Mouse (Mus musculus) hindbrain, embryonic 12.5 days (tissue): Measurements from ENCODE around the gene Gm45808. TPM values are rescaled to one million over a fixed set of nuclear protein-coding genes. Genes with fewer than 3 reads are reported as not detected.
"Not testable (repeated sequence)": the region's sequence is repeated elsewhere in the genome, so short reads cannot be mapped to it uniquely, and the experiment has no call there.

Experiments
- ATAC-seq: fragments of 200-750 bp; cut with Nextera tagmentation; 2 replicates; pipeline ENCODE4 v1.8.0; 2017; ENCODE audit warnings: moderate TSS enrichment; ENCODE audit not compliant: low FRiP score
- H3K27ac ChIP-seq: fragments of 300-500 bp; sonication (generic); 2 replicates; pipeline ENCODE4 v1.5.1; 2016; ENCODE audit warnings: mild to moderate bottlenecking
- H3K27me3 ChIP-seq: fragments of 300-500 bp; sonication (generic); 2 replicates; pipeline ENCODE4 v1.6.1; 2016; ENCODE audit warnings: mild to moderate bottlenecking
- H3K36me3 ChIP-seq: fragments of 300-500 bp; sonication (generic); 2 replicates; pipeline ENCODE4 v1.6.1; 2016; ENCODE audit warnings: mild to moderate bottlenecking
- H3K4me1 ChIP-seq: fragments of 300-500 bp; sonication (generic); 2 replicates; pipeline ENCODE4 v1.6.1; 2016
- H3K4me2 ChIP-seq: fragments of 300-500 bp; sonication (generic); replicated peaks from 2 replicates; pipeline ENCODE4 v1.6.1; 2016; ENCODE audit warnings: mild to moderate bottlenecking
- H3K4me3 ChIP-seq: fragments of 300-500 bp; sonication (generic); 2 replicates; pipeline ENCODE4 v1.5.1; 2016; ENCODE audit warnings: mild to moderate bottlenecking
- H3K9ac ChIP-seq: fragments of 300-500 bp; sonication (generic); 2 replicates; pipeline ENCODE4 v1.6.1; 2016; ENCODE audit warnings: mild to moderate bottlenecking, moderate library complexity
- H3K9me3 ChIP-seq: fragments of 300-500 bp; sonication (generic); replicated peaks from 2 replicates; pipeline ENCODE4 v1.6.1; 2016; ENCODE audit warnings: mild to moderate bottlenecking
- WGBS: fragments of 180-500 bp; shearing (Covaris S2); methylation state at CpG from one replicate; pipeline ENCODE4 v1.1.7; 2016; 5-methylcytosine and 5-hydroxymethylcytosine counted together
- polyA plus RNA-seq: library from polyadenylated mRNA; unstranded; fragments of >200 nt; fragmentation: Nextera tagmentation; extraction: Ambion mirVana; gene quantifications from 2 replicates; pipeline ENCODE4 v1.2.1, GENCODE M21; 2016

The Gm45808 gene
- polyA plus RNA-seq, 1 experiment from 2014 or later, result not detected

- no peak overlapping the region for H3K4me2 ChIP-seq
- H3K27me3 ChIP-seq, result no peaks in the 10 kb centered on the region
- H3K4me3 ChIP-seq, result 0 out of 2 replicates have a peak overlapping the region, but pooled peaks have one; percentile 73
- H3K9me3 ChIP-seq, result no peaks in the 10 kb centered on the region
- H3K9ac ChIP-seq, result peak overlapping the region; percentile 8; the same call in 1 of the 2 replicates
- 95% methylated on average over 12 of the region's 12 CpGs for WGBS
- H3K4me1 ChIP-seq, result peaks cover 37% of the 10 kb centered on the region
- H3K27ac ChIP-seq, result no peak overlapping the region
- peaks cover 41% of the 10 kb centered on the region for H3K36me3 ChIP-seq
- no peak for ATAC-seq
These were observed 21.5 kb downstream of the Gm45808 start for GRCm38 (mm10) chr7:45465112-45465511.

GRCm38 (mm10) chr7:45463987-45464778 is 22.4 kb downstream of the Gm45808 start:
- ATAC-seq, result no peak
- Histone ChIP-seq H3K4me3 (no peak overlapping the region), H3K4me1 (peaks cover 38% of the 10 kb centered on the region), H3K27me3 (no peaks in the 10 kb centered on the region), H3K27ac (no peak overlapping the region), H3K4me2 (no peak overlapping the region), H3K36me3 (peaks cover 41% of the 10 kb centered on the region), H3K9ac (no peak overlapping the region), H3K9me3 (no peaks in the 10 kb centered on the region)
- 93% methylated on average over 7 of the region's 7 CpGs for WGBS

GRCm38 (mm10) chr7:45462868-45463267 is 23.7 kb downstream of the Gm45808 start:
- WGBS, result 83% methylated on average over 4 of the region's 4 CpGs
- not testable (repeated sequence) for ATAC-seq, H3K27me3 ChIP-seq, H3K27ac ChIP-seq, H3K4me3 ChIP-seq, H3K9ac ChIP-seq, H3K4me2 ChIP-seq, H3K9me3 ChIP-seq
- H3K36me3 ChIP-seq, result peaks cover 49% of the 10 kb centered on the region
- H3K4me1 ChIP-seq, result peaks cover 43% of the 10 kb centered on the region

GRCm38 (mm10) chr7:45462325-45462724 is 24.3 kb downstream of the Gm45808 start:
- peaks cover 55% of the 10 kb centered on the region for H3K36me3 ChIP-seq
- WGBS, result 93% methylated on average over 4 of the region's 4 CpGs
- H3K4me3 ChIP-seq, result no peak overlapping the region
- H3K27ac ChIP-seq, result no peak overlapping the region
- no peak for ATAC-seq
- no peak overlapping the region for H3K4me2 ChIP-seq
- H3K9ac ChIP-seq, result no peak overlapping the region
- H3K4me1 ChIP-seq, result peaks cover 47% of the 10 kb centered on the region
- H3K27me3 ChIP-seq, result no peaks in the 10 kb centered on the region
- no peaks in the 10 kb centered on the region for H3K9me3 ChIP-seq

- no peak for ATAC-seq
- peaks cover 60% of the 10 kb centered on the region for H3K36me3 ChIP-seq
- WGBS, result 85% methylated on average over 4 of the region's 4 CpGs
These were observed 24.8 kb downstream of the Gm45808 start for GRCm38 (mm10) chr7:45461781-45462180.

GRCm38 (mm10) chr7:45461326-45461725 is 25.3 kb downstream of the Gm45808 start:
- Histone ChIP-seq H3K9me3 (no peaks in the 10 kb centered on the region), H3K4me2 (peak overlapping the region; percentile 51), H3K4me3 (no peak overlapping the region), H3K4me1 (peaks cover 54% of the 10 kb centered on the region), H3K9ac (0 out of 2 replicates have a peak overlapping the region, but pooled peaks have one; percentile 91), H3K27ac (peak overlapping the region; percentile 95), H3K36me3 (peaks cover 61% of the 10 kb centered on the region), H3K27me3 (no peaks in the 10 kb centered on the region)
- ATAC-seq, result no peak
- WGBS, result 62% methylated on average over 5 of the region's 5 CpGs

More at GRCm38 (mm10) chr7:45461781-45462180, 24.8 kb downstream of the Gm45808 start:
- Histone ChIP-seq H3K9ac (no peak overlapping the region), H3K4me3 (no peak overlapping the region), H3K4me1 (peaks cover 51% of the 10 kb centered on the region), H3K27me3 (no peaks in the 10 kb centered on the region), H3K9me3 (no peaks in the 10 kb centered on the region), H3K27ac (peak overlapping the region; percentile 95), H3K4me2 (no peak overlapping the region)

- peak overlapping the region; percentile 9 for H3K4me3 ChIP-seq
- H3K4me1 ChIP-seq, result peaks cover 51% of the 10 kb centered on the region
These were observed 25.7 kb downstream of the Gm45808 start for GRCm38 (mm10) chr7:45460860-45461314.

GRCm38 (mm10) chr7:45460377-45460776 is 26.2 kb downstream of the Gm45808 start:
- WGBS, result 77% methylated on average over 7 of the region's 7 CpGs
- H3K36me3 ChIP-seq, result peaks cover 66% of the 10 kb centered on the region
- peak overlapping the region; percentile 51 for H3K4me2 ChIP-seq
- ATAC-seq, result no peak
- no peaks in the 10 kb centered on the region for H3K27me3 ChIP-seq
- peak overlapping the region; percentile 77 for H3K4me3 ChIP-seq
- H3K9me3 ChIP-seq, result no peaks in the 10 kb centered on the region
- peak overlapping the region; percentile 95 for H3K27ac ChIP-seq
- peak overlapping the region; percentile 91 for H3K9ac ChIP-seq
- H3K4me1 ChIP-seq, result peaks cover 46% of the 10 kb centered on the region

More at GRCm38 (mm10) chr7:45460860-45461314, 25.7 kb downstream of the Gm45808 start:
- Histone ChIP-seq H3K4me2 (peak overlapping the region; percentile 51), H3K9ac (0 out of 2 replicates have a peak overlapping the region, but pooled peaks have one; percentile 91), H3K36me3 (peaks cover 66% of the 10 kb centered on the region), H3K9me3 (no peaks in the 10 kb centered on the region), H3K27me3 (no peaks in the 10 kb centered on the region), H3K27ac (peak overlapping the region; percentile 95)
- ATAC-seq, result no peak
- WGBS, result 25% methylated on average over 13 of the region's 13 CpGs

GRCm38 (mm10) chr7:45459564-45460140 is 27.0 kb downstream of the Gm45808 start, which contains the start of gene Ftl1:
Gene Ftl1, minus strand, starts transcription at chr7:45459884.
- under 1% methylated on average over 30 of the region's 37 CpGs for WGBS
- not testable (repeated sequence) for H3K9me3 ChIP-seq, H3K27me3 ChIP-seq
- Histone ChIP-seq H3K4me1 (peaks cover 41% of the 10 kb centered on the region), H3K9ac (peak within 1 kb of the TSS; percentile 91), H3K36me3 (peaks cover 66% of the 10 kb centered on the region), H3K4me3 (peak within 1 kb of the TSS; percentile 77), H3K4me2 (peak within 1 kb of the TSS; percentile 85), H3K27ac (peak within 1 kb of the TSS; percentile 95)
- ATAC-seq, result peak; percentile 97

- no peaks in the 10 kb centered on the region for H3K9me3 ChIP-seq
- peak overlapping the region; percentile 85 for H3K4me2 ChIP-seq
- 2% methylated on average over 42 of the region's 43 CpGs for WGBS
- peak overlapping the region; percentile 91 for H3K9ac ChIP-seq
- H3K36me3 ChIP-seq, result peaks cover 68% of the 10 kb centered on the region
- H3K27ac ChIP-seq, result peak overlapping the region; percentile 95
- ATAC-seq, result peak; percentile 80
- peaks cover 41% of the 10 kb centered on the region for H3K4me1 ChIP-seq
- peak overlapping the region; percentile 77 for H3K4me3 ChIP-seq
- H3K27me3 ChIP-seq, result no peaks in the 10 kb centered on the region
These were observed 27.7 kb downstream of the Gm45808 start for GRCm38 (mm10) chr7:45458748-45459563.

GRCm38 (mm10) chr7:45457204-45458060 is 29.2 kb downstream of the Gm45808 start:
- Histone ChIP-seq H3K4me1 (peaks cover 41% of the 10 kb centered on the region), H3K9me3 (no peaks in the 10 kb centered on the region), H3K4me3 (peak overlapping the region; percentile 77), H3K27ac (peak overlapping the region; percentile 95), H3K4me2 (peak overlapping the region; percentile 85), H3K27me3 (no peaks in the 10 kb centered on the region), H3K36me3 (peaks cover 61% of the 10 kb centered on the region), H3K9ac (peak overlapping the region; percentile 91)
- 72% methylated on average over 10 of the region's 10 CpGs for WGBS
- no peak for ATAC-seq
